Mouse (Mus musculus) intestine, embryonic 16.5 days (tissue): ENCODE results near the gene Hist1h4h. TPM values are rescaled to one million over a fixed set of nuclear protein-coding genes. Genes with fewer than 3 reads are reported as not detected.
"Not testable (repeated sequence)": the region's sequence is repeated elsewhere in the genome, so short reads cannot be mapped to it uniquely, and the experiment has no call there.

Experiments used
- ATAC-seq: fragments of 200-750 bp; cut with Nextera tagmentation; 2 replicates; pipeline ENCODE4 v1.8.0; 2017; ENCODE audit warnings: moderate TSS enrichment, moderate library complexity
- H3K27ac ChIP-seq: fragments of 300-500 bp; sonication (generic); 2 replicates; pipeline ENCODE4 v1.5.1; 2014; ENCODE audit warnings: mild to moderate bottlenecking, low read length
- H3K27me3 ChIP-seq: fragments of 300-500 bp; sonication (generic); replicated peaks from 2 replicates; pipeline ENCODE4 v1.6.1; 2014; ENCODE audit warnings: low read length, control low read depth, mixed read lengths; ENCODE audit not compliant: control insufficient read depth, insufficient read depth
- H3K36me3 ChIP-seq: fragments of 300-500 bp; sonication (generic); 2 replicates; pipeline ENCODE4 v1.6.1; 2014; ENCODE audit warnings: low read length, control low read depth; ENCODE audit not compliant: control insufficient read depth, insufficient read depth
- H3K4me1 ChIP-seq: fragments of 300-500 bp; sonication (generic); 2 replicates; pipeline ENCODE4 v1.6.1; 2014; ENCODE audit warnings: low read length, control low read depth, mixed read lengths; ENCODE audit not compliant: control insufficient read depth, insufficient read depth
- H3K4me2 ChIP-seq: fragments of 300-500 bp; sonication (generic); 2 replicates; pipeline ENCODE4 v1.6.1; 2014; ENCODE audit warnings: low read depth, low read length, control low read depth
- H3K4me3 ChIP-seq: fragments of 300-500 bp; sonication (generic); 2 replicates; pipeline ENCODE4 v1.5.1; 2014; ENCODE audit warnings: mild to moderate bottlenecking, low read length
- H3K9ac ChIP-seq: fragments of 300-500 bp; sonication (generic); 2 replicates; pipeline ENCODE4 v1.6.1; 2014; ENCODE audit warnings: low read depth, low read length
- H3K9me3 ChIP-seq: fragments of 300-500 bp; sonication (generic); 2 replicates; pipeline ENCODE4 v1.6.1; 2016; ENCODE audit warnings: low read length, control low read depth; ENCODE audit not compliant: control insufficient read depth
- WGBS: fragments of 180-500 bp; shearing (Covaris S2); extraction: QIAGEN DNeasy Blood & Tissue Kit; methylation state at CpG from one replicate; pipeline ENCODE4 v1.1.7; 2014; 5-methylcytosine and 5-hydroxymethylcytosine counted together
- polyA plus RNA-seq: library from polyadenylated mRNA; unstranded; fragments of >200 nt; fragmentation: Nextera tagmentation; extraction: Ambion mirVana; gene quantifications from 2 replicates; pipeline ENCODE4 v1.2.1, GENCODE M21; 2015

Gene Hist1h4h
- polyA plus RNA-seq, 1 experiment from 2014 or later = 3.5 TPM

- Histone ChIP-seq H3K27me3 (no peaks in the 10 kb centered on the region), H3K4me2 (peak within 1 kb of the TSS; percentile 68), H3K4me3 (peak within 1 kb of the TSS; percentile 51), H3K4me1 (0 out of 2 replicates have a peak, but pooled peaks cover 4% of the 10 kb centered on the region), H3K9me3 (no peaks in the 10 kb centered on the region), H3K27ac (peak within 1 kb of the TSS; percentile 96), H3K36me3 (no peaks in the 10 kb centered on the region), H3K9ac (peak within 1 kb of the TSS; percentile 72)
- ATAC-seq = peak; percentile 88
- WGBS = under 1% methylated on average over 18 of the region's 18 CpGs
Observed at GRCm38 (mm10) chr13:23571022-23571503, 40.2 kb downstream of the Hist1h4h start, which contains the start of the genes Hist1h2ae and Hist1h2bg. TSS of gene Hist1h2ae (minus strand) at chr13:23571220. TSS of gene Hist1h2bg (plus strand) at chr13:23571396.

GRCm38 (mm10) chr13:23571504-23572217 is 40.8 kb downstream of the Hist1h4h start:
- not testable (repeated sequence) for ATAC-seq, H3K27me3 ChIP-seq, H3K4me1 ChIP-seq, H3K36me3 ChIP-seq, H3K9me3 ChIP-seq
- Histone ChIP-seq H3K4me3 (peak overlapping the region; percentile 51), H3K9ac (peak overlapping the region; percentile 72), H3K27ac (peak overlapping the region; percentile 92), H3K4me2 (peak overlapping the region; percentile 68)
- WGBS = under 1% methylated on average over 11 of the region's 34 CpGs

GRCm38 (mm10) chr13:23572218-23573033 is 41.6 kb downstream of the Hist1h4h start:
- 20% methylated on average over 2 of the region's 2 CpGs for WGBS
- Histone ChIP-seq H3K9ac (peak overlapping the region; percentile 72; the same call in 1 of the 2 replicates), H3K27me3 (no peaks in the 10 kb centered on the region), H3K27ac (peak overlapping the region; percentile 89), H3K4me1 (peaks cover 12% of the 10 kb centered on the region; the same call in 1 of the 2 replicates), H3K4me2 (peak overlapping the region; percentile 68), H3K9me3 (no peaks in the 10 kb centered on the region), H3K4me3 (peak overlapping the region; percentile 51), H3K36me3 (no peaks in the 10 kb centered on the region)
- no peak for ATAC-seq

GRCm38 (mm10) chr13:23573034-23573897 is 42.4 kb downstream of the Hist1h4h start:
- not testable (repeated sequence) for H3K9me3 ChIP-seq, ATAC-seq, H3K36me3 ChIP-seq, H3K27me3 ChIP-seq
- H3K4me1 ChIP-seq = peaks cover 12% of the 10 kb centered on the region; the same call in 1 of the 2 replicates
- peak overlapping the region; percentile 68 for H3K4me2 ChIP-seq
- 9% methylated on average over 17 of the region's 20 CpGs for WGBS
- H3K27ac ChIP-seq = peak overlapping the region; percentile 93
- H3K4me3 ChIP-seq = peak overlapping the region; percentile 51
- H3K9ac ChIP-seq = peak overlapping the region; percentile 70

GRCm38 (mm10) chr13:23573898-23574524 is 43.2 kb downstream of the Hist1h4h start, which contains the start of the genes Hist1h2bf and Hist1h2ad:
TSS of gene Hist1h2bf (minus strand) at chr13:23574196.
TSS of gene Hist1h2ad (plus strand) at chr13:23574381.
- H3K9me3 ChIP-seq, H3K36me3 ChIP-seq, H3K27me3 ChIP-seq: not testable (repeated sequence)
- ATAC-seq = peak; percentile 87
- H3K4me2 ChIP-seq = peak within 1 kb of the TSS; percentile 68
- H3K4me3 ChIP-seq = peak within 1 kb of the TSS; percentile 51
- peak within 1 kb of the TSS; percentile 70 for H3K9ac ChIP-seq
- peak within 1 kb of the TSS; percentile 93 for H3K27ac ChIP-seq
- peaks cover 12% of the 10 kb centered on the region; the same call in 1 of the 2 replicates for H3K4me1 ChIP-seq
- WGBS = under 1% methylated on average over 32 of the region's 42 CpGs

GRCm38 (mm10) chr13:23574546-23575170 is 43.8 kb downstream of the Hist1h4h start:
- Histone ChIP-seq H3K4me3 (peak overlapping the region; percentile 36), H3K4me2 (peak overlapping the region; percentile 46), H3K27ac (peak overlapping the region; percentile 93), H3K9ac (peak overlapping the region; percentile 60), H3K4me1 (peaks cover 12% of the 10 kb centered on the region; the same call in 1 of the 2 replicates)
- not testable (repeated sequence) for H3K36me3 ChIP-seq, H3K9me3 ChIP-seq, H3K27me3 ChIP-seq, ATAC-seq
- WGBS = 3% methylated on average over 7 of the region's 39 CpGs

GRCm38 (mm10) chr13:23575271-23575851 is 44.5 kb downstream of the Hist1h4h start, which contains the start of gene Hist1h3d:
TSS of gene Hist1h3d (plus strand) at chr13:23575763.
- Histone ChIP-seq H3K27me3 (no peaks in the 10 kb centered on the region), H3K27ac (peak within 1 kb of the TSS; percentile 81), H3K36me3 (no peaks in the 10 kb centered on the region), H3K4me2 (peak within 1 kb of the TSS; percentile 70), H3K4me3 (peak within 1 kb of the TSS; percentile 52), H3K9ac (peak within 1 kb of the TSS; percentile 71), H3K9me3 (no peaks in the 10 kb centered on the region), H3K4me1 (peaks cover 8% of the 10 kb centered on the region; the same call in 1 of the 2 replicates)
- WGBS = under 1% methylated on average over 18 of the region's 18 CpGs
- ATAC-seq = peak; percentile 61
